Mouse (Mus musculus): Measurements from ENCODE around the gene Nipbl.
A peak's percentile ranks its signal among the peaks of the same experiment; 100 is the strongest.
"Not testable (repeated sequence)": the region's sequence is repeated elsewhere in the genome, so short reads cannot be mapped to it uniquely, and the experiment has no call there.

The Nipbl gene

GRCm38 (mm10) chr15:8443926-8444889 is at the start of gene Nipbl:
Gene Nipbl, minus strand, starts transcription at chr15:8444463.
- DNase-seq, result peak; percentile 86 to 89

GRCm38 (mm10) chr15:8485261-8485660 is 41.0 kb upstream of the Nipbl start:
- no peak for DNase-seq

GRCm38 (mm10) chr15:8469006-8469575 is 24.8 kb upstream of the Nipbl start:
- no peak for DNase-seq

- DNase-seq, result no peak
These were observed 19.3 kb upstream of the Nipbl start for GRCm38 (mm10) chr15:8463521-8463920.

GRCm38 (mm10) chr15:8462780-8463179 is 18.5 kb upstream of the Nipbl start:
- DNase-seq, result no peak

- no peak for DNase-seq
These were observed 16.6 kb upstream of the Nipbl start for GRCm38 (mm10) chr15:8460871-8461270.

GRCm38 (mm10) chr15:8459979-8460378 is 15.7 kb upstream of the Nipbl start:
- DNase-seq, result no peak

GRCm38 (mm10) chr15:8456223-8456622 is 12.0 kb upstream of the Nipbl start:
- DNase-seq, result not testable (repeated sequence)

GRCm38 (mm10) chr15:8455486-8455885 is 11.2 kb upstream of the Nipbl start:
- DNase-seq, result no peak

- peak in 1 of 2 experiments; percentile 56 for DNase-seq
These were observed 6.8 kb upstream of the Nipbl start for GRCm38 (mm10) chr15:8451071-8451470.

- no peak for DNase-seq
These were observed 3.0 kb upstream of the Nipbl start for GRCm38 (mm10) chr15:8447193-8447767.

- DNase-seq, result no peak
These were observed 2.2 kb upstream of the Nipbl start for GRCm38 (mm10) chr15:8446435-8446834.

- DNase-seq, result peak; percentile 42 to 49
These were observed 1.7 kb upstream of the Nipbl start for GRCm38 (mm10) chr15:8445951-8446419.

- peak; percentile 66 to 77 for DNase-seq
These were observed 781 bp upstream of the Nipbl start for GRCm38 (mm10) chr15:8444890-8445597.

- DNase-seq, result peak; percentile 49 to 61
These were observed 916 bp downstream of the Nipbl start for GRCm38 (mm10) chr15:8443168-8443925.

GRCm38 (mm10) chr15:8442761-8443160 is 1.5 kb downstream of the Nipbl start:
- DNase-seq, result no peak

- no peak for DNase-seq
These were observed 2.1 kb downstream of the Nipbl start for GRCm38 (mm10) chr15:8442156-8442555.

GRCm38 (mm10) chr15:8433239-8433947 is 10.9 kb downstream of the Nipbl start:
- DNase-seq, result no peak

- no peak for DNase-seq
These were observed 11.7 kb downstream of the Nipbl start for GRCm38 (mm10) chr15:8432534-8432933.

GRCm38 (mm10) chr15:8429502-8429901 is 14.8 kb downstream of the Nipbl start:
- DNase-seq, result no peak

- DNase-seq, result no peak
These were observed 23.4 kb downstream of the Nipbl start for GRCm38 (mm10) chr15:8420909-8421308.
